Mouse (Mus musculus): ENCODE measurements around the gene Fuk. TPM values are rescaled to one million over a fixed set of nuclear protein-coding genes. Genes with fewer than 3 reads are reported as not detected.
"Not testable (repeated sequence)": the region's sequence is repeated elsewhere in the genome, so short reads cannot be mapped to it uniquely, and the experiment has no call there.

Fuk gene
- polyA plus RNA-seq, 1 experiment from 2014 or later, result 13.5 TPM

- no peak for DNase-seq (ENCODE audit: extremely low spot score, low spot score)
- Histone ChIP-seq H3K36me3 (replicated peaks) (peaks cover 94% of the 10 kb centered on the region), H3K4me3 (no peak overlapping the region), H3K27ac (no peak overlapping the region), H3K4me1 (no peaks in the 10 kb centered on the region), H3K27me3 (ENCODE audit: poor library complexity, severe bottlenecking) (no peaks in the 10 kb centered on the region), H3K9me3 (no peaks in the 10 kb centered on the region)
- WGBS, result 93% methylated on average over 16 of the region's 16 CpGs
Observed at GRCm38 (mm10) chr8:110888860-110889259, 13.4 kb downstream of the Fuk start.

GRCm38 (mm10) chr8:110888441-110888840 lies 13.8 kb downstream of the Fuk start:
- Histone ChIP-seq H3K36me3 (replicated peaks) (peaks cover 95% of the 10 kb centered on the region), H3K4me1 (no peaks in the 10 kb centered on the region), H3K9me3 (no peaks in the 10 kb centered on the region), H3K4me3 (no peak overlapping the region), H3K27ac (no peak overlapping the region), H3K27me3 (ENCODE audit: poor library complexity, severe bottlenecking) (no peaks in the 10 kb centered on the region)
- 94% methylated on average over 8 of the region's 8 CpGs for WGBS
- DNase-seq (ENCODE audit: extremely low spot score, low spot score), result no peak

- H3K4me1 ChIP-seq, result no peaks in the 10 kb centered on the region
- no peak overlapping the region for H3K4me3 ChIP-seq
- DNase-seq (ENCODE audit: extremely low spot score, low spot score), result no peak
- no peaks in the 10 kb centered on the region for H3K9me3 ChIP-seq
- H3K36me3 ChIP-seq (replicated peaks), result peaks cover 95% of the 10 kb centered on the region
- 88% methylated on average over 10 of the region's 10 CpGs for WGBS
- no peaks in the 10 kb centered on the region for H3K27me3 ChIP-seq (ENCODE audit: poor library complexity, severe bottlenecking)
- no peak overlapping the region for H3K27ac ChIP-seq
Observed at GRCm38 (mm10) chr8:110887551-110887950, 14.7 kb downstream of the Fuk start.

GRCm38 (mm10) chr8:110886634-110887033 lies 15.7 kb downstream of the Fuk start:
- no peak overlapping the region for H3K4me3 ChIP-seq
- 86% methylated on average over 3 of the region's 3 CpGs for WGBS
- peaks cover 98% of the 10 kb centered on the region for H3K36me3 ChIP-seq (replicated peaks)
- no peak overlapping the region for H3K27ac ChIP-seq
- H3K4me1 ChIP-seq, result no peaks in the 10 kb centered on the region
- no peak for DNase-seq (ENCODE audit: extremely low spot score, low spot score)
- H3K27me3 ChIP-seq (ENCODE audit: poor library complexity, severe bottlenecking), result no peaks in the 10 kb centered on the region
- H3K9me3 ChIP-seq, result no peaks in the 10 kb centered on the region

GRCm38 (mm10) chr8:110883824-110884223 lies 18.5 kb downstream of the Fuk start:
- no peaks in the 10 kb centered on the region for H3K9me3 ChIP-seq
- H3K27ac ChIP-seq, result no peak overlapping the region
- DNase-seq (ENCODE audit: extremely low spot score, low spot score), result no peak
- no peaks in the 10 kb centered on the region for H3K4me1 ChIP-seq
- WGBS, result 94% methylated on average over 18 of the region's 18 CpGs
- H3K4me3 ChIP-seq, result no peak overlapping the region
- no peaks in the 10 kb centered on the region for H3K27me3 ChIP-seq (ENCODE audit: poor library complexity, severe bottlenecking)
- peaks cover 100% of the 10 kb centered on the region for H3K36me3 ChIP-seq (replicated peaks)

GRCm38 (mm10) chr8:110881741-110882310 lies 20.5 kb downstream of the Fuk start:
- WGBS, result 96% methylated on average over 10 of the region's 10 CpGs
- Histone ChIP-seq H3K4me1 (no peaks in the 10 kb centered on the region), H3K27ac (no peak overlapping the region), H3K36me3 (replicated peaks) (peaks cover 99% of the 10 kb centered on the region), H3K27me3 (ENCODE audit: poor library complexity, severe bottlenecking) (no peaks in the 10 kb centered on the region), H3K9me3 (no peaks in the 10 kb centered on the region), H3K4me3 (no peak overlapping the region)
- no peak for DNase-seq (ENCODE audit: extremely low spot score, low spot score)

GRCm38 (mm10) chr8:110877862-110878261 lies 24.4 kb downstream of the Fuk start:
- 94% methylated on average over 4 of the region's 4 CpGs for WGBS
- no peaks in the 10 kb centered on the region for H3K9me3 ChIP-seq
- H3K36me3 ChIP-seq (replicated peaks), result peaks cover 99% of the 10 kb centered on the region
- H3K27ac ChIP-seq, result no peak overlapping the region
- no peaks in the 10 kb centered on the region for H3K27me3 ChIP-seq (ENCODE audit: poor library complexity, severe bottlenecking)
- no peaks in the 10 kb centered on the region for H3K4me1 ChIP-seq
- H3K4me3 ChIP-seq, result no peak overlapping the region
- no peak for DNase-seq (ENCODE audit: extremely low spot score, low spot score)

- Histone ChIP-seq H3K4me1 (no peaks in the 10 kb centered on the region), H3K36me3 (replicated peaks) (peaks cover 99% of the 10 kb centered on the region), H3K27me3 (ENCODE audit: poor library complexity, severe bottlenecking) (no peaks in the 10 kb centered on the region), H3K9me3 (no peaks in the 10 kb centered on the region), H3K4me3 (no peak overlapping the region), H3K27ac (no peak overlapping the region)
- no peak for DNase-seq (ENCODE audit: extremely low spot score, low spot score)
- WGBS, result 97% methylated on average over 2 of the region's 2 CpGs
Observed at GRCm38 (mm10) chr8:110870501-110870900, 31.8 kb downstream of the Fuk start.

- not testable (repeated sequence) for H3K4me3 ChIP-seq; H3K4me1 ChIP-seq; H3K27me3 ChIP-seq (ENCODE audit: poor library complexity, severe bottlenecking); DNase-seq (ENCODE audit: extremely low spot score, low spot score); H3K27ac ChIP-seq; H3K9me3 ChIP-seq
- peaks cover 98% of the 10 kb centered on the region for H3K36me3 ChIP-seq (replicated peaks)
- 94% methylated on average over 7 of the region's 7 CpGs for WGBS
Observed at GRCm38 (mm10) chr8:110861347-110862025, 40.8 kb downstream of the Fuk start.

GRCm38 (mm10) chr8:110859651-110860501 lies 42.4 kb downstream of the Fuk start:
- H3K36me3 ChIP-seq (replicated peaks), result peaks cover 97% of the 10 kb centered on the region
- no peak for DNase-seq (ENCODE audit: extremely low spot score, low spot score)

GRCm38 (mm10) chr8:110856760-110857461 lies 45.4 kb downstream of the Fuk start:
- WGBS, result 93% methylated on average over 5 of the region's 5 CpGs
- no peaks in the 10 kb centered on the region for H3K27me3 ChIP-seq (ENCODE audit: poor library complexity, severe bottlenecking)
- H3K9me3 ChIP-seq, result no peaks in the 10 kb centered on the region
- H3K4me1 ChIP-seq, result no peaks in the 10 kb centered on the region
- H3K36me3 ChIP-seq (replicated peaks), result peaks cover 97% of the 10 kb centered on the region
- DNase-seq (ENCODE audit: extremely low spot score, low spot score), result no peak
- H3K27ac ChIP-seq, result no peak overlapping the region
- no peak overlapping the region for H3K4me3 ChIP-seq

More at GRCm38 (mm10) chr8:110859651-110860501, 42.4 kb downstream of the Fuk start:
- Histone ChIP-seq H3K9me3 (no peaks in the 10 kb centered on the region), H3K27me3 (ENCODE audit: poor library complexity, severe bottlenecking) (no peaks in the 10 kb centered on the region), H3K27ac (no peak overlapping the region), H3K4me3 (no peak overlapping the region), H3K4me1 (no peaks in the 10 kb centered on the region)
- 90% methylated on average over 7 of the region's 7 CpGs for whole genome bisulfite sequencing

- H3K4me1 ChIP-seq; H3K4me3 ChIP-seq; H3K27me3 ChIP-seq (ENCODE audit: poor library complexity, severe bottlenecking); DNase-seq (ENCODE audit: extremely low spot score, low spot score); H3K27ac ChIP-seq; H3K9me3 ChIP-seq: not testable (repeated sequence)
- WGBS, result 96% methylated on average over 4 of the region's 4 CpGs
- peaks cover 97% of the 10 kb centered on the region for H3K36me3 ChIP-seq (replicated peaks)
Observed at GRCm38 (mm10) chr8:110856073-110856472, 46.2 kb downstream of the Fuk start.

Data from forebrain, embryonic 10.5 days (tissue).